Mouse (Mus musculus) common myeloid progenitor, adult 5-6 weeks (primary cell): ENCODE measurements around the gene Uroc1. TPM values are rescaled to one million over a fixed set of nuclear protein-coding genes. Genes with fewer than 3 reads are reported as not detected.

Source experiments
- total RNA-seq: library from RNA; stranded (forward); fragments of 200-1000, 187-1606 nt; gene quantifications from 2 replicates; pipeline ENCODE4 v1.2.3, GENCODE M21; 2017

Uroc1 gene
- total RNA-seq, 1 experiment from 2014 or later, result not detected

Other genes starting within 250 kb of the Uroc1 start
- not detected in 2 replicates for gene Vmn1r50, start 231.9 kb upstream of the Uroc1 start, total RNA-seq
- gene Vmn1r51, start 210.7 kb upstream of the Uroc1 start, total RNA-seq, result not detected in 2 replicates
- gene Vmn1r52, start 158.5 kb upstream of the Uroc1 start, total RNA-seq, result not detected in 2 replicates
- not detected in 2 replicates for gene V1ra8, start 130.5 kb upstream of the Uroc1 start, total RNA-seq
- not detected in 2 replicates for gene Vmn1r53, start 108.8 kb upstream of the Uroc1 start, total RNA-seq
- not detected in 2 replicates for gene Vmn1r54, start 87.0 kb upstream of the Uroc1 start, total RNA-seq
- gene BC048671, start 32.1 kb upstream of the Uroc1 start, total RNA-seq, result not detected in 2 replicates
- gene Chst13, start 8.1 kb upstream of the Uroc1 start, total RNA-seq, result 0.29 TPM in 1 of 2 replicates, not detected in the other
- gene Zxdc, start 36.2 kb downstream of the Uroc1 start, total RNA-seq, result 11.6 and 15.8 TPM in 2 replicates
- gene Cfap100, start 95.5 kb downstream of the Uroc1 start, total RNA-seq, result not detected in 2 replicates
- gene Klf15, start 129.3 kb downstream of the Uroc1 start, total RNA-seq, result not detected in 2 replicates
- 3.5 and 3.7 TPM in 2 replicates for gene Aldh1l1, start 153.1 kb downstream of the Uroc1 start, total RNA-seq